Mouse (Mus musculus) bone marrow macrophage, adult 2 months (primary cell): ENCODE data around the gene Rai14.

Experiments used
- CTCF ChIP-seq: IDR thresholded peaks from 2 replicates; pipeline ENCODE4 v1.5.1; 2012; ENCODE audit warnings: low read depth, mild to moderate bottlenecking, low read length, moderate library complexity
- POLR2A ChIP-seq: IDR thresholded peaks from 2 replicates; pipeline ENCODE4 v1.6.1; 2012; ENCODE audit warnings: mild to moderate bottlenecking, low read depth, low read length, borderline replicate concordance

- TF ChIP-seq CTCF (no peak), POLR2A (no peak)
Observed at GRCm38 (mm10) chr15:10712288-10712687, 2.1 kb downstream of the Rai14 start.
